12 mouse cellular contexts compared by ENCODE assay signal in the genomic region with DNA sequence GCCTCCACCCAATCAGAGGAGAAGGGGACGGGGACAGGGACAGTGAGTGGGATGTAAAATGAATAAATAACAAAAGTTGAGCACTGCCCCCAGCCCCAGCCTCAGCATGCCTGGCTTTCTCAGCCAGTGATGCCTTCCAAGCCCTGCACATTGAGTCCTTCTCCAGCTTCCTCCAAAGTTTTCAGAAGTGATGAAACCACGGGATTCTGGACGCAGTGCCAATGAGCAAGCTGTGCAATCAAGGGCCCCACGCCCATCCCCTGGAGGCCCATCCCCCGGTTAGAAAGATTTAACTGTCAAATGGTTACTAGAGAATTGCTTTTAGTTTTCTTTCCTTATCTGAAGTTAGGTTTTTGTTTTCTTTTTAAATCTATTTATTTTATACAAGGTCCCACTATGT. TPM values are rescaled to one million over a fixed set of nuclear protein-coding genes. Genes with fewer than 3 reads are reported as not detected.
DNase-seq lines count a peak whose midpoint lies in the region; ATAC-seq and TF ChIP-seq lines count a peak whose summit lies in the region.
"Had no signal": no experiment of that assay in that cellular context is flagged by ENCODE, and none has a peak within 500 bp of the region (broad histone marks: within the 10 kb centered on the region; RNA-seq: fewer than 3 reads in every experiment).

No protein-coding gene starts in this region.

- ATAC-seq in heart, embryonic 12.5 days (ENCODE audit: insufficient number of reproducible peaks, low FRiP score) = no peak
- ATAC-seq: forebrain, postnatal 0 days had no signal

- no peaks in the 10 kb centered on the region for H3K9me3 ChIP-seq in heart, embryonic 12.5 days (replicated peaks)
- H3K9me3 ChIP-seq: heart, embryonic 15.5 days had no signal

- H3K27ac ChIP-seq in heart, adult 2 months = no peak overlapping the region; the same call in 1 of the 2 replicates
- H3K27ac ChIP-seq in heart, embryonic 12.5 days (ENCODE audit: poor library complexity, severe bottlenecking) = no peak overlapping the region
- H3K27ac ChIP-seq: heart, embryonic 15.5 days had no signal

- H3K4me1 ChIP-seq in heart, adult 2 months (ENCODE audit: control insufficient read depth, insufficient read depth, low read length) = peaks cover 5% of the 10 kb centered on the region
- peaks cover 9% of the 10 kb centered on the region; the same call in 1 of the 2 replicates for H3K4me1 ChIP-seq in heart, embryonic 12.5 days (replicated peaks)

- TF ChIP-seq POLR2A in heart, adult 2 months (IDR thresholded peaks at IDR 0.05; ENCODE audit: insufficient read depth, low read depth, low read length) = no peak

- H3K4me3 ChIP-seq in heart, adult 2 months = no peak overlapping the region
- no peak overlapping the region for H3K4me3 ChIP-seq in heart, embryonic 12.5 days
- H3K4me3 ChIP-seq: heart, embryonic 15.5 days had no signal

- no peak overlapping the region for H3K4me2 ChIP-seq in heart, embryonic 12.5 days
- H3K4me2 ChIP-seq: heart, embryonic 15.5 days had no signal

- intact Hi-C loops in heart, adult 2 months (cut with DNase I) = loop anchor here (2.0 kb wide), 1 partner anchor 109 kb away; the partner anchor contains the start of gene Nop10
- intact Hi-C loops in heart, postnatal 14 days (cut with DNase I) = loop anchor here (2.0 to 10.0 kb wide), 3 partner anchors 85 to 395 kb away; partner anchors contain the start of genes Emc7 and Nop10

- TF ChIP-seq CTCF in heart, adult 2 months (IDR thresholded peaks at IDR 0.05) = no peak

- peak; percentile 65 to 68 for DNase-seq in heart, adult 2 months
- peak; percentile 87 for DNase-seq in 3T3-L1 (ENCODE audit: low read depth, low spot score)
- peak; percentile 78 for DNase-seq in gastrocnemius, adult 18-20 months (ENCODE audit: low spot score)
- DNase-seq in heart, postnatal 14 days = peak; percentile 55 to 56
- DNase-seq in right cerebral cortex, postnatal 10 days (ENCODE audit: low spot score in 2 of 2) = no peak
- no peak for DNase-seq in right cerebral cortex, postnatal 36 days (ENCODE audit: low spot score in 2 of 2)
- DNase-seq: cerebellum, adult 11 months; forebrain, postnatal 0 days; kidney, postnatal 10 days; thymus, adult 2 months had no signal

- H3K9ac ChIP-seq in heart, adult 2 months (ENCODE audit: low read depth, low read length) = no peak overlapping the region
- H3K9ac ChIP-seq in heart, embryonic 12.5 days = no peak overlapping the region
- H3K9ac ChIP-seq: forebrain, postnatal 0 days; heart, embryonic 15.5 days had no signal

- WGBS in heart, adult 2 months = 34% methylated on average over 5 of the region's 5 CpGs
- 69% methylated on average over 5 of the region's 5 CpGs for WGBS in heart, embryonic 12.5 days

- no peak for TF ChIP-seq EP300 in heart, adult 2 months (IDR thresholded peaks at IDR 0.05; ENCODE audit: insufficient read depth, low read depth, low read length)

- H3K27me3 ChIP-seq in heart, adult 2 months (ENCODE audit: control insufficient read depth, insufficient read depth, low read length) = no peaks in the 10 kb centered on the region
- H3K27me3 ChIP-seq in heart, embryonic 12.5 days (replicated peaks) = no peaks in the 10 kb centered on the region
- H3K27me3 ChIP-seq: heart, embryonic 15.5 days had no signal

- H3K36me3 ChIP-seq in heart, adult 2 months (ENCODE audit: control insufficient read depth, insufficient read depth, low read length) = peaks cover 5% of the 10 kb centered on the region
- peaks cover 3% of the 10 kb centered on the region; the same call in 1 of the 2 replicates for H3K36me3 ChIP-seq in heart, embryonic 12.5 days
- H3K36me3 ChIP-seq: heart, embryonic 15.5 days had no signal

- no peaks in the 10 kb centered on the region for H3K79me2 ChIP-seq in heart, adult 2 months (replicated peaks; ENCODE audit: control insufficient read depth, insufficient read depth, low read length)

RNA-seq across cellular contexts. Expression of gene Emc4, which starts 2.1 kb away (rescaled TPM):
- 10 to 100 TPM; 63.6 to 68.4 TPM for total RNA-seq in heart, adult 2 months (2021)
- 82.1 and 135 TPM in 2 replicates for polyA plus RNA-seq in heart, adult 2 months (2012; rRNA removed)
- 86.2 and 91.4 TPM in 2 replicates for polyA plus RNA-seq in heart, embryonic 12.5 days (2016; fragmentation: Nextera tagmentation; extraction: Ambion mirVana)
- 10 to 100 TPM; 72.7 to 77.9 TPM for total RNA-seq in gastrocnemius, adult 18-20 months (2021)
- 10 to 100 TPM; 61.2 to 67.8 TPM for total RNA-seq in heart, postnatal 14 days (2021)

RNA-seq across cellular contexts. Expression of gene Katnbl1, which starts 9.1 kb away (rescaled TPM):
- 1 to 10 TPM; 3.9 to 4.4 TPM for total RNA-seq in heart, adult 2 months (2021)
- 1.2 and 2.7 TPM in 2 replicates for polyA plus RNA-seq in heart, adult 2 months (2012; rRNA removed)
- polyA plus RNA-seq in heart, embryonic 12.5 days (2016; fragmentation: Nextera tagmentation; extraction: Ambion mirVana) = 28.1 and 29.3 TPM in 2 replicates
- total RNA-seq in gastrocnemius, adult 18-20 months (2021) = 1 to 10 TPM; 2.7 to 3.2 TPM
- 1 to 10 TPM; 7.3 to 7.6 TPM for total RNA-seq in heart, postnatal 14 days (2021)

Comparison
In these comparisons a context has a peak if more than half of its experiments do, and no peak if none do; other contexts are left out.
1. DNase-seq: peak in heart, adult 2 months (2 of 2), 3T3-L1 (single experiment), gastrocnemius, adult 18-20 months (single experiment) and heart, postnatal 14 days (2 of 2); none in right cerebral cortex, postnatal 10 days (0 of 2) and right cerebral cortex, postnatal 36 days (0 of 2).